Mouse (Mus musculus) midbrain, embryonic 16.5 days (tissue): ENCODE results near the gene Vegfb. TPM values are rescaled to one million over a fixed set of nuclear protein-coding genes. Genes with fewer than 3 reads are reported as not detected.

Experiments used
- ATAC-seq: fragments of 200-750 bp; cut with Nextera tagmentation; 2 replicates; pipeline ENCODE4 v1.8.0; 2017; ENCODE audit warnings: moderate TSS enrichment
- H3K27ac ChIP-seq: fragments of 300-500 bp; sonication (generic); 2 replicates; pipeline ENCODE4 v1.5.1; 2014; ENCODE audit warnings: mild to moderate bottlenecking, low read length, mixed read lengths
- H3K27me3 ChIP-seq: fragments of 300-500 bp; sonication (generic); 2 replicates; pipeline ENCODE4 v1.6.1; 2014; ENCODE audit warnings: low read depth, low read length, mixed read lengths; ENCODE audit not compliant: control insufficient read depth, insufficient read depth
- H3K36me3 ChIP-seq: fragments of 300-500 bp; sonication (generic); 2 replicates; pipeline ENCODE4 v1.6.1; 2014; ENCODE audit warnings: mild to moderate bottlenecking, low read length, moderate library complexity, mixed read lengths; ENCODE audit not compliant: control insufficient read depth, insufficient read depth
- H3K4me1 ChIP-seq: fragments of 300-500 bp; sonication (generic); 2 replicates; pipeline ENCODE4 v1.6.1; 2014; ENCODE audit warnings: mild to moderate bottlenecking, low read length, mixed read lengths; ENCODE audit not compliant: control insufficient read depth, insufficient read depth
- H3K4me2 ChIP-seq: fragments of 300-500 bp; sonication (generic); 2 replicates; pipeline ENCODE4 v1.6.1; 2014; ENCODE audit warnings: mild to moderate bottlenecking, low read length, mixed read lengths
- H3K4me3 ChIP-seq: fragments of 300-500 bp; sonication (generic); 2 replicates; pipeline ENCODE4 v1.5.1; 2014; ENCODE audit warnings: low read depth, mild to moderate bottlenecking, low read length, moderate library complexity, mixed read lengths
- H3K9ac ChIP-seq: fragments of 300-500 bp; sonication (generic); 2 replicates; pipeline ENCODE4 v1.6.1; 2014; ENCODE audit warnings: low read depth, low read length, mixed read lengths
- H3K9me3 ChIP-seq: fragments of 300-500 bp; sonication (generic); replicated peaks from 2 replicates; pipeline ENCODE4 v1.6.1; 2014; ENCODE audit warnings: mild to moderate bottlenecking, low read length, mixed read lengths; ENCODE audit not compliant: control insufficient read depth, poor library complexity, severe bottlenecking
- WGBS: fragments of 180-500 bp; shearing (Covaris S2); extraction: QIAGEN DNeasy Blood & Tissue Kit; methylation state at CpG from one replicate; pipeline ENCODE4 v1.1.7; 2014; 5-methylcytosine and 5-hydroxymethylcytosine counted together
- polyA plus RNA-seq: library from polyadenylated mRNA; unstranded; fragments of >200 nt; fragmentation: Nextera tagmentation; extraction: Ambion mirVana; gene quantifications from 2 replicates; pipeline ENCODE4 v1.2.1, GENCODE M21; 2015

Vegfb gene
- polyA plus RNA-seq, 1 experiment from 2014 or later = 57.8 TPM

DNA sequence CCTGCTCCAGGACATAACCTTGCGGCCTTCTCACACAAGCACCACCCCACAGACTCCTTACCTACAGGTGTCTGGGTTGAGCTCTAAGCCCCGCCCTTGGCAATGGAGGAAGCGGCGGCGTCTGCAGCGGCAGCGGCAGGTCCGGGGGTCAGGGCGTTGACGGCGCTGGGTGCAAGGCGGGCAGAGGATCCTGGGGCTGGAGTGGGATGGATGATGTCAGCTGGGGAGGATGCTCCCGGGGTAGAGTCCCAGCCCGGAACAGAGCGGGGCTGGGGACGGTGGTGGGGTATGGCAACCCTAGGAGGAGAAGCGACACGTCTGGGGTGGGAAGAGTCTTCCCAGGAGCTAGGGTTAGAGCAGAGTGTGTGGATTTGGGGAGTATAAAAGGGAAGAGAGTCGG lies 2.2 kb downstream of the Vegfb start:
- H3K4me3 ChIP-seq = no peak overlapping the region
- H3K27ac ChIP-seq = no peak overlapping the region
- H3K4me1 ChIP-seq = peaks cover 19% of the 10 kb centered on the region
- H3K27me3 ChIP-seq = no peaks in the 10 kb centered on the region
- no peak overlapping the region for H3K4me2 ChIP-seq
- H3K9ac ChIP-seq = no peak overlapping the region
- no peak for ATAC-seq
- H3K36me3 ChIP-seq = peaks cover 5% of the 10 kb centered on the region
- 88% methylated on average over 19 of the region's 19 CpGs for WGBS
- H3K9me3 ChIP-seq = no peaks in the 10 kb centered on the region

DNA sequence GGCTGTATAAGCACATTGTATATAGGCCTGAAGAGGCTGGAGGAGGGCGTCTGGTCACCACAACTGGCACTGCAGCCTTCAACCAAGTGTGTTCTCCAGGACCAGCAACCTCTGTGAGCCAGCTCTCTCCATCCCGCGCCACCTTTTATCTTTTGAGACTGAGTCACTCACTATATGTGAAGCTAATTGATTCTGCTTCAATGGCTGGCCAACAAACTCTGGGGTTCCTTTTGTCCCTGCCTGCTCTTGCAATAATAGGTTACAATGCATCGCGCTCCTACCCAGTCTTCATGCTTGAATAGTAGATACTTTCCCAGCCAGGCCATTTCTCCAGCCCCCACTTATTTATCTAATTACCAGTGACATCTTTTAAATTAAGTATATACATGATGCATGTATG lies 3.8 kb downstream of the Vegfb start:
- H3K27me3 ChIP-seq = no peaks in the 10 kb centered on the region
- no peak overlapping the region for H3K4me3 ChIP-seq
- H3K4me1 ChIP-seq = peaks cover 28% of the 10 kb centered on the region
- no peaks in the 10 kb centered on the region for H3K9me3 ChIP-seq
- WGBS = 62% methylated on average over 5 of the region's 5 CpGs
- H3K4me2 ChIP-seq = no peak overlapping the region
- H3K27ac ChIP-seq = no peak overlapping the region
- peaks cover 5% of the 10 kb centered on the region for H3K36me3 ChIP-seq
- H3K9ac ChIP-seq = no peak overlapping the region
- ATAC-seq = no peak

DNA sequence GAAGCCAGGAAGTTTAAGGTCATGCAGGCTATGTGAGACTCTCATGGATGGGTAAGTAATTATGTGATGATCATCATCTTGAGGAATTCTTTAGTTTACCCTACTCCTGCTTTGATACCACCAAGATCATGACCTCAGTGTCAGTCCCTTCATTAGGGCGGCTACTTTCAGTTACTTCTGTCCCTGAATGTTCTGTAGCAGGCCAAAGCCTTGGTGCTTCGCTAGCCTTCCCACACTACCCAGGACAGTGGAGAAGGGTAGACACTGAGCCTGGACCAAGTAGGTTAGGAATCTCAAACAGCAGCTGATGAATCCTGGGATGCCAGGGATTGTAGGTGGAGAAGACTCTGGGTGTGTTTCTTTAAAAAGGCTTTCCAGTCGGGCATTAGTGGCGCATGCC lies 6.0 kb downstream of the Vegfb start:
- no peak for ATAC-seq
- Histone ChIP-seq H3K27me3 (no peaks in the 10 kb centered on the region), H3K9ac (no peak overlapping the region), H3K9me3 (no peaks in the 10 kb centered on the region), H3K4me3 (no peak overlapping the region), H3K27ac (no peak overlapping the region), H3K36me3 (peaks cover 11% of the 10 kb centered on the region), H3K4me2 (no peak overlapping the region), H3K4me1 (peaks cover 35% of the 10 kb centered on the region)
- 92% methylated on average over 4 of the region's 4 CpGs for WGBS

DNA sequence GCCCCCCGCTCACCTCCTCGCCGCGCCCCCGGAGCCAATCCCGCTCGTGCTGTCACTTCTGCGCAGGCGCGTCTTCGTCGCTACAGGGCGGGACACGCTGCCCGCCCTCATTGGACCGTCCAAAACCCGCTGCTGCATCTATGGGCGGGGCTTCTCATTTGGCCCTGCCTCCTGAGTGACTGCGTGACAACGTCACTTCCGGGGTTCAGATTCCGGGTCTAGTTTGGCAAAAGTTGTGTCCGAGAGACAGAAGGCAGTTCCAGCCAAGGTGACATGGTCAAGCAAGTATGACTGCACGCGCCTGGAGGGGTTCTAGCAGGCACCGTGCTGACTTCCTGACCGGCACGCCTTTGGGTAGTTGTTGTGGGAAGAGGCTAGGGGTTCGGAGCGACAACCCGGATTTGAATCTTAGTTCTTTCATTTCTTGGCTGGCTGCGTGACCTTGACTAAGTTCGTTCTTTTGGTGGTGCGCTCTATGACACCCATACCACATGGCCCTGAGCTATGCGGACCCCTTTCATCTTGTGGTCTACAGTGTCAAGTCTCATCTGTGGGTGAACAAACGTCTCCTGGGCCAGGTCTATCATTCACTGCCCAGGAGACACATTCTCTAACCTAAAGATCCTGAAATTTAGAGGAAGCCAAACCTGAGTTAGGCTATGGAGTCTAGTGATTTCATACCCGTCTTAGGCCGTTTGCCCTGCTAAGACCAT lies 6.9 kb downstream of the Vegfb start, which contains the start of gene Fkbp2:
Gene Fkbp2, minus strand, starts transcription at position 121 of the 713 bp plus-strand sequence.
- Histone ChIP-seq H3K27me3 (no peaks in the 10 kb centered on the region), H3K9ac (peak within 1 kb of the TSS; percentile 84), H3K4me2 (peak within 1 kb of the TSS; percentile 90), H3K9me3 (no peaks in the 10 kb centered on the region), H3K27ac (peak within 1 kb of the TSS; percentile 97), H3K36me3 (peaks cover 11% of the 10 kb centered on the region), H3K4me1 (peaks cover 36% of the 10 kb centered on the region), H3K4me3 (peak within 1 kb of the TSS; percentile 75)
- ATAC-seq = peak; percentile 89
- WGBS = 2% methylated on average over 38 of the region's 38 CpGs

DNA sequence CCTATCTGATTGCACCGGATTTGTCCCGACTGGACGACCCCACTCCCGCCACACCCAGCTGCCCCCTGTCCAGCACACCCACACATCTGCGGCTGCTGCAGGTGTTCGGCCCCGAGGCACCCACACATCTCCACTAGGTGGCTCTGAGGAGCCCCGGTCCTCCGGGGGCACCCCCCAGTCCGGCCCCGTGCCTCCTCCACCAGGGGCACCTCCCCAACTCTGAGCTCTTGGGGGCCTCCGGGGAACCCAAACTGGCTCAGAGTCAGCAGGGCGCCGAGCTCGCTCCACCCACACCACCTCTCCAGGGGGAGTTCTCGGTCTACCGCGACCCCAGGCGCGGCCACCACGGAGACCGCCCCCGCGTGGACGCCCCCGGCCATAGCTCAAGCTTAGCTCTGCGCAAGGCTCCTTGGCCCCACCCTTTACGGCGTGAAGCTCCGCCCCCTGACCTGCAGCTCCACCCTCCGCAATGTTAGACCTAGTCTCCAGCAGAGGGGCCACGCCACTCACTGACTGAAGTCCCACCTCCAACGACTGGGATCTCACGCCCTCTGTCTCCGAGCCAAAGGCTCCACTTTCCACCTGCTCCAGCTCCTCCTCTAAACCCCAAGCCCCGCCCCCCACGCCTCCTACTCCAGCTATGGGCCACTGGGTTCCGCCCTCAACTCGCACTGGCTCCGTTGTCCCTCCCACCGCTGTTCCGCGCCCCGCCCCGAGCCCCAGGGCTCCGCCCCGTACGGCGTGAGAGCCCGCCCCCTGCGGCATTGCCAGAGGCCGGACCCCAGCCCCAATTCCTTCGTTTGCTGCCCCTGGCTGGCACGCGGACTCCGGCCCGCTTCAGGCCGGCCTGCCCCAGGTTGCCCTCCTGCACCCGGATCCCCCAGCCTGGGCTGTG lies 7.7 kb downstream of the Vegfb start:
- peak; percentile 88 for ATAC-seq
- Histone ChIP-seq H3K27ac (peak overlapping the region; percentile 97), H3K4me3 (peak overlapping the region; percentile 75), H3K4me1 (peaks cover 36% of the 10 kb centered on the region), H3K27me3 (no peaks in the 10 kb centered on the region), H3K9ac (peak overlapping the region; percentile 84), H3K9me3 (no peaks in the 10 kb centered on the region), H3K4me2 (peak overlapping the region; percentile 90), H3K36me3 (peaks cover 8% of the 10 kb centered on the region)
- WGBS = under 1% methylated on average over 58 of the region's 59 CpGs

DNA sequence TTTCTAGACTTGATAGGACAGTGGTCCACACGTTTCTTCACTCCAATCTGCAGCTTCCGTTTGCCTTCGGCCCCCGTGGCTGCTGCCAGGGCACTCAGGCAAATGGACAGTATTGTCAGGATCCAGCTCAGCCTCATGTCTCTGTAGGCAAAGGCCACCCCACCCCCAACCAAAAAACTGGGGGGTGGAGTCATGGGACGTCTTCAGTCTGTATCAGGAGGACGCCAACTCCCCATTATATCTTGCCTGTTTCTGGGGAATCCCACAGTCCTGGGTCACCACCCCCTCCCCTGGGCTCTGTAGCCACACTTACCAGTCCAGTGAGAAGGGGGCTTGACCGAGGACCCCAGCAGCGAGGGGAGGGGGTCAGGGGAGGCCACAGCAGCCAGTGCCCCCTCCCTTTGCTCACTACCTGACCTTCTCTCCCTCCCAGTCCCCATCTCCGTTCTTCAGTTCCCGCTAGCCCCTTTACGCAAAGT lies 8.4 kb downstream of the Vegfb start:
- Histone ChIP-seq H3K27ac (peak overlapping the region; percentile 97), H3K4me1 (peaks cover 37% of the 10 kb centered on the region), H3K9me3 (no peaks in the 10 kb centered on the region), H3K9ac (peak overlapping the region; percentile 84), H3K27me3 (no peaks in the 10 kb centered on the region), H3K4me3 (peak overlapping the region; percentile 75), H3K36me3 (peaks cover 8% of the 10 kb centered on the region), H3K4me2 (peak overlapping the region; percentile 90)
- WGBS = 9% methylated on average over 11 of the region's 11 CpGs
- no peak for ATAC-seq

DNA sequence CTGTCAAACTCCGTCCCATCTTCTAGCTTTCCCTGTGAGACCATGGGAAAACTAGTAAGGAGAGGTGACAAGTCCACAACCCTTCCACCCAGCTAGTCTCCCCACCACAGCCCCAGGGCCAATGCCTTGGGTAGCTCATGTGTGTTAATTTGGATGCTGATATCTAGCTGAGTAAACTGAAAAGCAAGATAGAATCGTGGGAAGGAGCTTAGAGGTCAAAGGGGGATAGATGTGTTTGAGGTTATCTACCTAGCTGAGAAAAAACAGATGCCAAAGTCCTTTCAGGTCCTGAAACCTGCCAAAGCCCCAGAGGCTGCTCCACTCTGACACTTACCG lies 8.8 kb downstream of the Vegfb start:
- WGBS = 41% methylated on average over 3 of the region's 3 CpGs
- no peak for ATAC-seq
- Histone ChIP-seq H3K9ac (peak overlapping the region; percentile 84), H3K4me1 (peaks cover 41% of the 10 kb centered on the region), H3K4me2 (peak overlapping the region; percentile 90), H3K27ac (peak overlapping the region; percentile 97), H3K36me3 (peaks cover 8% of the 10 kb centered on the region), H3K4me3 (peak overlapping the region; percentile 75), H3K27me3 (no peaks in the 10 kb centered on the region), H3K9me3 (no peaks in the 10 kb centered on the region)

DNA sequence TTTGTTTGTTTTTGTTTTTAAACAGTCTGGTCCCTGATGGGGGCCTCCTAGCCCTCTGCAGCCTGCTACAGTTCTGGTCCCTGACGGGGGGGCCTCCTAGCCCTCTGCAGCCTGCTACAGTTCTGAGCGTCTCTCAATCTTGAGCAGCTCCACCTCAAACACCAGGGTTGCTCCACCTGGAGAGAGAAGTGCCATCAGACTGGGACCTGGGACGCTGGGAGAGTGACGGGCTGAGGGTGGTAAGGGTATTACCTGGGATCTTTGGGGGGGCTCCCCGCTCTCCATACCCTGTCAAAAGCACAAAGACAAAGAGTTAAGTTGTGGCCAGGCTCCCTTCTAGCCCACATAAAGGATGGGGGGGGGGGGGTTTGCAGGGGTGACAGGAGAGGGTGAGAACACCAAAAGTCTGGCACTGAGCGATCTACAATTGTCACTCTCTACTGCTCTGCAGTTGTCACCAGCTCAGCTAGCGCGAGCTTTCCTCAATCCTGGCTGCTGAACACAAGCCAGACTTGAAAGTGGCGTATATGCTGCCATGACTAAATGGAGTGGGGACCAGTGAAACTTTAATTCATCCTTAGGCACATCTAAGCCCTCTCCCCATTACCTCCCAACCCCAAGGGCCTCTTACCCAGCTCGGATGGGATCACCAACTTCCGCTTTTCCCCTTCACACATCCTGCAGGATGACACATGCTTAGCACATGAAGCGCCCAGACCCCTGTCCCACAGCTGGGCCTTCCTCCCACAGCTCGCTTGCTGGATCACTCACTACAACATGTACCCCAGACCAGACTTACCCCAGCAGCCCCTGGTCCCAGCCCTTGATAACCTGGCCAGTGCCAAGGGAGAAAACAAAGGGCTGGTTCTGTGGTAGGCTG lies 9.5 kb downstream of the Vegfb start:
- Histone ChIP-seq H3K27me3 (no peaks in the 10 kb centered on the region), H3K4me3 (peak overlapping the region; percentile 75; the same call in 1 of the 2 replicates), H3K4me2 (peak overlapping the region; percentile 90), H3K9ac (peak overlapping the region; percentile 84; the same call in 1 of the 2 replicates), H3K36me3 (peaks cover 8% of the 10 kb centered on the region), H3K27ac (peak overlapping the region; percentile 55), H3K9me3 (no peaks in the 10 kb centered on the region), H3K4me1 (peaks cover 41% of the 10 kb centered on the region)
- 82% methylated on average over 13 of the region's 13 CpGs for WGBS
- ATAC-seq = no peak
